Mouse (Mus musculus) urinary bladder, adult 2 months (tissue): ENCODE measurements around the gene Sacs. TPM values are rescaled to one million over a fixed set of nuclear protein-coding genes. Genes with fewer than 3 reads are reported as not detected.

Experiments
- DNase-seq: peaks from one replicate; pipeline ENCODE4 v3.0.0; 2022; ENCODE audit warnings: low spot score
- polyA plus RNA-seq: library from polyadenylated mRNA; depleted of rRNA; stranded (reverse); fragments of >200 nt; gene quantifications from 2 replicates; pipeline ENCODE4 v1.2.3, GENCODE M21; 2012; rRNA removed

Gene Sacs
- polyA plus RNA-seq, 1 experiment = 5.9 TPM

- DNase-seq = no peak
Measured at GRCm38 (mm10) chr14:61237101-61237654, 98.9 kb downstream of the Sacs start.

- no peak for DNase-seq
Measured at GRCm38 (mm10) chr14:61238751-61239150, 100.5 kb downstream of the Sacs start.

GRCm38 (mm10) chr14:61242611-61243010 is 104.4 kb downstream of the Sacs start:
- no peak for DNase-seq

GRCm38 (mm10) chr14:61246444-61246843 is 108.2 kb downstream of the Sacs start:
- no peak for DNase-seq

GRCm38 (mm10) chr14:61252596-61253388 is 114.5 kb downstream of the Sacs start:
- no peak for DNase-seq

GRCm38 (mm10) chr14:61258352-61258751 is 120.1 kb downstream of the Sacs start, which contains the start of gene Sgcg:
Gene Sgcg, minus strand, starts transcription at chr14:61258490.
- DNase-seq = peak; percentile 24

- no peak for DNase-seq
Measured at GRCm38 (mm10) chr14:61259084-61259483, 120.8 kb downstream of the Sacs start.

GRCm38 (mm10) chr14:61267908-61268475 is 129.7 kb downstream of the Sacs start:
- no peak for DNase-seq

GRCm38 (mm10) chr14:61274414-61275198 is 136.3 kb downstream of the Sacs start:
- no peak for DNase-seq

- peak; percentile 33 for DNase-seq
Measured at GRCm38 (mm10) chr14:61277285-61277684, 139.0 kb downstream of the Sacs start.

GRCm38 (mm10) chr14:61278676-61279300 is 140.5 kb downstream of the Sacs start:
- DNase-seq = no peak

GRCm38 (mm10) chr14:61288606-61289286 is 150.5 kb downstream of the Sacs start:
- DNase-seq = no peak

Other genes with a start within 250 kb of the Sacs start
- 36.9 and 45.7 TPM in 2 replicates for gene Tnfrsf19, start 92.0 kb upstream of the Sacs start, polyA plus RNA-seq
- gene Sgcg, start 120.0 kb downstream of the Sacs start, polyA plus RNA-seq = 3.7 and 5.2 TPM in 2 replicates
- gene Arl11, start 171.3 kb downstream of the Sacs start, polyA plus RNA-seq = 2.6 and 2.7 TPM in 2 replicates
- 10.8 and 10.9 TPM in 2 replicates for gene Ebpl, start 222.0 kb downstream of the Sacs start, polyA plus RNA-seq